Mouse (Mus musculus) kidney, adult 10 weeks (tissue): ENCODE results near the gene Zfp553. TPM values are rescaled to one million over a fixed set of nuclear protein-coding genes. Genes with fewer than 3 reads are reported as not detected.

Source experiments
- polyA plus RNA-seq: library from polyadenylated mRNA; stranded (reverse); fragments of 350-450 nt; fragmentation: Illumina TruSeq; extraction: RNeasy Lipid Tissue Mini Kit (QIAGEN cat#74804); gene quantifications from one replicate; pipeline ENCODE4 v1.2.3, GENCODE M21; 2014; ENCODE audit warnings: low read depth, low replicate concordance

Zfp553 gene
- polyA plus RNA-seq: 1.3 TPM

DNA sequence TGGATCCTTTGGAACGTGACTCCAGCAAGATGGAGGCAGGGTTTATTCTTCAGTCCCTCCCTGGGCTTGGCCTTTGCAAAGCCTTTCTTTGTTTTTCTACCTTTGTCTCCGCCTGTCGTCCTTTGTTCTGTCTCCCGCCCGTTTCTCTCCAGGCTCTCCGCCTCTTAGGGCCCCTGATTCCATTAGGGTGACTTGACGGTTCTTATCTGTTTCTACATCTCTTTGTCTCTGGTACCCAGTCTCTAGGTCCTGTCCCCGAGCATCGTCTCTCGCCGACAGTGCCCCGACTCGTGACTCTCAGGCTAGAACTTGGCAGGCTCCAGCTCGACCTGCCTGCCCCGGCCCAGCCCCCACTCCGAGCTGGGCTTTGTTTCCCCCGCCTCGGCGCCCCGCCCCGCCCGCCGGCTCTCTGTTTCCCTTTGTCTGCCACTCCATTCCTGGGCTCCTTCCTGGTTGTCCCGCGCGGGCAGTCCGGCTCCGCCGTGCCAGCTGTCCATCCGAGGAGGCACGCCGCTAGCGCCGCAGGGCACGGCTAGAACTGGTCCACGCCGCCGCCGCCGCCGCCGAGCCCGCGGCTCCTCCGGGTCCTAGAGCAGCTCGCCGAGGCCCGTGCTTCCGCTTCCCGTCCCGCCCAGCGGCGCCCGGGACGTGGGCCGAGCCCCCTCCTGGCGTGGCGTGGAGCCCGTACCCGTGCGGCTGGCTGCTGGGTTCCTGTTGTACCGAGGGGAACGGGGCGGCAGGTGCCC, at the start of gene Zfp553, which contains the start of gene Sept1:
Gene Zfp553 (plus strand): TSS at position 440 of the 746 bp plus-strand sequence.
Gene Sept1 (minus strand): TSS at position 509 of the 746 bp plus-strand sequence.

DNA sequence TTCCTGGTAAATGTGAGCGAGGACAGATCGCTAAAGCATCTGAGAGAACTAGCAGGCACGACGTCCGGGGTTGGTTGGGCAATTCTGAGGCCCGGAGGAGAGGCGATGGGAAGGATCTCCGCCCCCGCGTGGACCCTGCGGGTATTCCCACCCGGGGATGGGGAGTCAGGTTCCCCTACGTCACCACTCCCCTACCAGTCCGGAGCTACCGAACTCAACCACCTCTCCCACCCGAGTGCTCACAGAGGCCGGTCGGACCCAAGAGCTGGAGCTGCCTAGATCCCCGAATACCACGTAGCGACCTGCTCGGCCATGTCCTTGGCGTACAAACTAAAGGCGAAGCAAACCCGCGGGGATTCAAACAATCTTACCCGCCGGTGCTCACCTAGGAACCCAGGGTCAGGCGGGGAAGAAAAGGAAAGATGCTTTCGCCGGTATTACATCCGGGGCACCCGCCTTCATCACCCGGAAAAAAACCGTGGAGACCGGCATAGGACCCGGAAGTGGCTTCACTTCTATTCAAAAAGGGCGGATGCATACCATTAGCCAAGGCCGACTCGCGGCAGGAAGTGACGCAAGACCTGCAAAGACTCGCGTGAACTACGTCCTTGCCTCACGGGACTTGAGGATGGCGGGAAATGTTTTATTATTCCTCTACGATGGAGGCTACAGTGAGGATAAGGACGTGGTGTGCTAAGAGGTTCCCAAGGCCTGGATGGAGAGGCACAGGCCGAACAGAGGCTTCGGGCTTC, 37.1 kb upstream of the Zfp553 start, which contains the start of gene Cd2bp2:
Gene Cd2bp2 (minus strand): TSS at position 507 of the 752 bp plus-strand sequence.

DNA sequence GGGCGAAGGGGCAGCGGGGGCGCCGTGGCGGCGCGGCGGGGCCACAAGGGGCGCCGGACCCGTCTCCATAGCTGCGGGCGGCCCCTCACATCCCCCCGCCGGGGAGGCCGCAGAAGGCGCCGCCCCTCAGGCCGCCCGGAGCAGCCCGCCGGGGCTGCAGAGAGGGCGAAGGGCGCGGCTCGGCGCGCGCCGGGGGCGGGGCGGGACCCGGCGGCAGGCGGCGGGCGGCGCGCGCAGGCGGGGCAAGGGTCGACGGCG, 24.6 kb upstream of the Zfp553 start, which contains the start of gene Tbc1d10b:
Gene Tbc1d10b (minus strand): TSS at position 174 of the 258 bp plus-strand sequence.

DNA sequence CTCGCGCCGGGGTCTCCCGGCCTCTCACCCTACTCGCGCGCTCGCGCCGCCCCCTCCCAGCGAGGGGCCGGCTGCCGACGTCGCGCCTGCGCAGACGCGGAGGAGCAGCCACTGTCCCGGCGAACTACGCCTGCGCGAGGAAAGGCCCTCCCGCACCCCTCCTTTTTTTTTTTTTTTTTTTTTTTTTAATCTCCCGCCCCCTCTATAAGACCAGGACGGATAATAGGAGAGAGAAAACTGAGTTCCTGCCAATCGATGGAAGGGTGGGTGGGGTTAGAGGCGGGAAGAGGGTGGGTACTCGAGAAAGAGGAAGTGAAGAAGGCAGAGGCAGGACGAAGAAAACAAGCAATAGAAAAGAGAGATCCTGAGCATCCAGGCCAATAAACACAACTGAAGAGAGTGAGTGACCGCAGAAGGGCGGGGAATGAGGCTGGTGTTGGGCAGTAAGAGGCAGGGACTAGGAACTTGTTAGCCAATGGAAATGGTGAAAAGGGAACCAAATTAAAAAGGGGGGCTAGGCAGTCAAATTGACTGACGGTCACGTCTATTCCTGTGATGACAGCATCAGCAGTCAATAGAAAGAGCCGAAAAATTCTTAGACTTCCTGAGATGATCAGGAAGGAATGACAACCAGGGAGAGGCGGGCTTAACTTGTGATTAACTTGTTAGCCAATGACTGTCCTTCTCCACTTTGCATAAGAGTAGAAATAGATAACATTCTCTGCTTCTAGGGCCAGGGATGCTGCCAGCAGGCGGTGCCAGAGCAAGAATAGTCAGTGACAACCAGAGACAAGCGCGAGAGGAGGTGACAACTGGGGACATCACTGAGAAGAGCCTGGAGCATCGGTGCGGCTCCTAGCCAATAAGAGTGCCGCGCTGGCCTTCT, 24.1 kb upstream of the Zfp553 start, which contains the start of gene Mylpf:
Gene Mylpf (plus strand): TSS at position 338 of the 886 bp plus-strand sequence.

DNA sequence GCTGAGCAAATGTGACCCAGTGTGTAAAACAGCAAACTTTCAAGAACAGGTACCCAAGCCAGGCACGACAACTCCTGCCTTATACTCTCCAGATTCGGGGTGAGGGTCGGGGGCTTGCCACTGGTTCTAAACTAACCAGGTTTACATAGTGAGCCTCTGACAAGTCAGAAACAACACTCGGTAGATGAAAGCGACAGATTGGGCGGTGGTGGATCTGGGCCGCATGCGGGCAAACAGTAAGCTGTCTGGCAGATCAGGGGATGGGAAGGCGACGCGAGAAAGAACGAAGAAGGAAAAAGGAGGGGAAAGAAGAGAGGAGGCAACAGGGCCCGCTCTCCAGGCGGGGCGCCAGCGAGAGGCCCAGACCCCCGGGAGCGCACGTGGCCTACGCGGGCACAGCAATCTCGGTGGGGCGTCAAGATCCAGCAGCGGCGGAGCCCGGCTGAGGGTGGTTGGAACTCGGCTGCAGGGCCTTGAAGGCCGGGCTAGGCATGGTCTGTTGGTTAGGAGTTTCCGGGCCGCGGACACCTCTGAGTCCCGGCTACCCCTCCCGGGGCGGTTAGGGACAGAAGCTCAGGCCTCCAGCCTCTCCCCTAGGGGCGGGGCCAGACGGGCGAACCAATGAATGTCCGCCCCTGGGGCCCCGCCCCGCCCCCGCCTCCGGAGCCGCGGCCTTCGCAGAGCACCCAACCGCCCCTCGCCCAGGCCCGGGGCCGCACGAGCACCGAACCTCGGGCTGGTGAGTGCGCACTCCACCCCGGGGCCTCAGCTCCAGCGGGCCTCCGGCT, 11.2 kb downstream of the Zfp553 start, which contains the start of gene Zfp771:
Gene Zfp771 (plus strand): TSS at position 405 of the 788 bp plus-strand sequence.

DNA sequence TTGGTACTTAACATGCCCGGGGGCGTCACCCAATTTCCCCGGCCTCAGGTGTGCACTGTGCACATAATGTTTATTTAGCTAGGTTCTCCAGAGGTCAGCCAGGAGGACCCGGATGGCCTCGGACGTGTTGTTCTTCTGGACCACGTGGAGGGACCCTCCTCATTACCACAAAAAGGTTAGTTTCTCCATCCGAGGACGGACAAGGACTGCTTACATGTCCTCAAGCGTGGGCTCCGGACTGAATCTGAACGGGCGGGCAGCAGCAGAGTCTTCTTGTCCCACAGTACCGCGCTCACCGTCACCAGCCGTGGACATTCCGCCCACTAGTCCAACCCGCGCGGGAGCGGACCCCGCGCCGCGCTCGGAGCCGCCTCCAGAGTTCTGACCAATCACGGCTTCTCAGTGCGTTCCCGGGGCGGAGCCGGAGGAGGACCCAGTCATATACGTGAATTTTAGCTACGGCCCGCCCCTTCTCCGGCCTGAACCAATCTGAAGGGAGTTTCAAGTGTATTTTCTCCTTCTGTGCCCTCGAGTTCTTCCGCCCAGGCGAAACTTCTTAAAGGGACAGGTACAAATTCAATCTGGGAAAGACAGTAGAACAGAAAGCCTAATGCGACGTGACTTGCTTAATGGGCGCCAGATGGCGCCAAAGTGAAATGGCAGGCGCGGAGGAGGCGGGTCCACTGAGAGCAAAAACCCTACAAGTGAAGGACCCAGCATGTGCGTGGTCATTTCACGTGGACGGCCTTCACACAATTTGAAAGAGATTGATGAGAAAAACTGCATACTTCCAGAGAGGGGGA, 27.6 kb downstream of the Zfp553 start, which contains the start of gene Dctpp1:
Gene Dctpp1 (minus strand): TSS at position 401 of the 803 bp plus-strand sequence.

DNA sequence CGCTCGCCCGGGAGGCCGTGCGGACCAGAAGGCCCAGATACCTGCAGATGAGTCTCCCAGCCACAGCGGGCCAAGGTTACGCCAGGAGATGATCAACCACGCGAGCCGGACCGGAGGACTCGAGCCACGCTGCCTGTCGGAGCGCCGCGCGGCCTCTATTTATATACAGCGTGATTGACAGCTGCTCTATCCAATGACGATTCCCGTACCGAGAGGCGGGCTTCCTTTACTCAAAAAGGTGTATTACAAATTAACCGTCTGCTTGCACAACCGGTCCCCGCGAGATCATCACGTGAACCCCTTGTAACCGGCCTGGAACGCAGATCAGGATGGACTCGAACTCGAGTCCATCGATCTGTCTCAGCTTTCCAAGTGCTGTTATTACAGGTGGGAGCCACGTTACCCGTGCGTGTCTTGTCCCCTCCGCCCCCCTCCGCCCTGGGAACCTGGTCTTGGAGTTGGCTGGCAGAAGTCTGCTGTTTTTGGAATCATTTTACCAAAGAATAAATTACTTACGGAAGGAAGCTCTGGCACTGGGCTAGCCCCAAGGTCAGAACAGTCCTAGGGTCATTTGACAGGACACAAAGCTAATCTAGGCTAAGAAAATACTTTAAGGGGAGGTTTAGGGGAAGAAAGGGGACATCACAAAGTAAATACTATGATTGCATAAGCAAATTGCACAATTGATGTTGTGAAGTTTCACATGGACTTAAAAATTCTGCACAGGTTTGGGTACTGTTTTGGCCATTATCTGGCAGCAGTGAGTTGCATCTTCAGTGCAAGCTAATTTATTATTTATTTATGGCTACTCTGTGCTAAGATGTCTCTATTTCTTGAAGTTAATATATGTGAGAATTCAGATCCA, 41.3 kb downstream of the Zfp553 start, which contains the start of gene Sephs2:
Gene Sephs2 (minus strand): TSS at position 131 of the 865 bp plus-strand sequence.

Other genes starting within 250 kb of the Zfp553 start
- gene Mvp, start 218.4 kb upstream of the Zfp553 start, polyA plus RNA-seq: 0.53 TPM
- gene Pagr1b, start 216.6 kb upstream of the Zfp553 start, polyA plus RNA-seq: not detected
- gene Pagr1a, start 215.7 kb upstream of the Zfp553 start, polyA plus RNA-seq: not detected
- gene Gm42742, start 212.0 kb upstream of the Zfp553 start, polyA plus RNA-seq: 0.61 TPM
- gene Prrt2, start 211.8 kb upstream of the Zfp553 start, polyA plus RNA-seq: not detected
- 15.0 TPM for gene Maz, start 206.0 kb upstream of the Zfp553 start, polyA plus RNA-seq
- gene Kif22, start 190.6 kb upstream of the Zfp553 start, polyA plus RNA-seq: not detected
- not detected for gene Zg16, start 145.7 kb upstream of the Zfp553 start, polyA plus RNA-seq
- gene AI467606, start 141.7 kb upstream of the Zfp553 start, polyA plus RNA-seq: 0.73 TPM
- 22.6 TPM for gene Qprt, start 110.8 kb upstream of the Zfp553 start, polyA plus RNA-seq
- gene Spn, start 95.2 kb upstream of the Zfp553 start, polyA plus RNA-seq: 0.65 TPM
- gene Cd2bp2, start 37.0 kb upstream of the Zfp553 start, polyA plus RNA-seq: 11.2 TPM
- 1.9 TPM for gene Tbc1d10b, start 24.6 kb upstream of the Zfp553 start, polyA plus RNA-seq
- gene Mylpf, start 24.2 kb upstream of the Zfp553 start, polyA plus RNA-seq: not detected
- gene Sept1, start 69 bp downstream of the Zfp553 start, polyA plus RNA-seq: not detected
- not detected for gene Zfp771, start 11.2 kb downstream of the Zfp553 start, polyA plus RNA-seq
- gene Dctpp1, start 27.6 kb downstream of the Zfp553 start, polyA plus RNA-seq: not detected
- gene Sephs2, start 41.0 kb downstream of the Zfp553 start, polyA plus RNA-seq: 208 TPM
- gene Itgal, start 63.2 kb downstream of the Zfp553 start, polyA plus RNA-seq: 0.16 TPM
- 4.7 TPM for gene Zfp768, start 112.5 kb downstream of the Zfp553 start, polyA plus RNA-seq
- gene Zfp747, start 143.0 kb downstream of the Zfp553 start, polyA plus RNA-seq: 1.6 TPM
- 0.97 TPM for gene 9130019O22Rik, start 154.1 kb downstream of the Zfp553 start, polyA plus RNA-seq
- gene E430018J23Rik, start 160.6 kb downstream of the Zfp553 start, polyA plus RNA-seq: 0.69 TPM
- 2.5 TPM for gene Zfp764, start 173.8 kb downstream of the Zfp553 start, polyA plus RNA-seq
- gene Zfp688, start 189.0 kb downstream of the Zfp553 start, polyA plus RNA-seq: 0.89 TPM
- gene Zfp689, start 216.1 kb downstream of the Zfp553 start, polyA plus RNA-seq: 0.89 TPM
- gene Prr14, start 226.6 kb downstream of the Zfp553 start, polyA plus RNA-seq: 10.5 TPM
- gene Fbrs, start 246.1 kb downstream of the Zfp553 start, polyA plus RNA-seq: 6.2 TPM